Mouse (Mus musculus) c-Kit-negative CD71-positive TER-119-positive erythroid progenitor cells, embryonic 14.5 days (primary cell): ENCODE data around the gene Olfml2b.

Experiments
- DNase-seq: peaks from one replicate; pipeline ENCODE4 v3.0.0-alpha.2; 2013; ENCODE audit warnings: low read depth, low spot score

The Olfml2b gene

GRCm38 (mm10) chr1:170731865-170732595 lies 87.7 kb downstream of the Olfml2b start:
- no peak for DNase-seq
